Mouse (Mus musculus): ENCODE data around the gene Fam20a. TPM values are rescaled to one million over a fixed set of nuclear protein-coding genes. Genes with fewer than 3 reads are reported as not detected.

Fam20a gene
- polyA plus RNA-seq, 1 experiment from 2014 or later, result 7.8 TPM

DNA sequence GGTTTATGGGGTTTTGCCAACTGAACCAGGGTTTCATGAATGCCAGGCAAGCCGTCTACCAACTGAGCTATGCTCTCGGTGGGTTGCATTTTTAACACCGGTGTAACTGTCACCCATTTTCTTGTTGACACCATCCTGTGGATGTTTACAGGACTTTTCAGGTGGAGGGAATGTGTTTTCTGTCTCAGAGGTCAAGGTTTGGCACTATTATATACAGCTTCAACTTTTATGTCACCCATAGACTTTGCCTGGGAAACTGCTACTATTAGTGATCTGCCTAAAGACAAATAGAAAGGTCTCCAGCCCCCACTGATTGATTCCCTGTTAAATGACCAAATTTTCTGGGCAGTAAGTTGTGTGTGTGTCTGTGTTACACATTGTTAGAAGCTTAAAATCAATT lies 2.7 kb downstream of the Fam20a start:
- no peaks in the 10 kb centered on the region for H3K9me3 ChIP-seq (ENCODE audit: control insufficient read depth, low read length)
- H3K4me1 ChIP-seq (ENCODE audit: control insufficient read depth, insufficient read depth, low read length), result peaks cover 11% of the 10 kb centered on the region
- H3K4me2 ChIP-seq (ENCODE audit: low read depth, low read length), result no peak overlapping the region
- no peaks in the 10 kb centered on the region for H3K36me3 ChIP-seq (ENCODE audit: control insufficient read depth, insufficient read depth, low read length)
- no peak overlapping the region for H3K4me3 ChIP-seq (ENCODE audit: low read depth, low read length)
- 87% methylated on average over 3 of the region's 3 CpGs for WGBS
- no peak for ATAC-seq (ENCODE audit: low read depth)
- 0 out of 2 replicates have a peak, but pooled peaks cover 4% of the 10 kb centered on the region for H3K27me3 ChIP-seq (ENCODE audit: control insufficient read depth, insufficient read depth, low read length)
- H3K27ac ChIP-seq (ENCODE audit: low read depth, low read length), result no peak overlapping the region
- no peak overlapping the region for H3K9ac ChIP-seq (replicated peaks; ENCODE audit: low read depth, low read length)

DNA sequence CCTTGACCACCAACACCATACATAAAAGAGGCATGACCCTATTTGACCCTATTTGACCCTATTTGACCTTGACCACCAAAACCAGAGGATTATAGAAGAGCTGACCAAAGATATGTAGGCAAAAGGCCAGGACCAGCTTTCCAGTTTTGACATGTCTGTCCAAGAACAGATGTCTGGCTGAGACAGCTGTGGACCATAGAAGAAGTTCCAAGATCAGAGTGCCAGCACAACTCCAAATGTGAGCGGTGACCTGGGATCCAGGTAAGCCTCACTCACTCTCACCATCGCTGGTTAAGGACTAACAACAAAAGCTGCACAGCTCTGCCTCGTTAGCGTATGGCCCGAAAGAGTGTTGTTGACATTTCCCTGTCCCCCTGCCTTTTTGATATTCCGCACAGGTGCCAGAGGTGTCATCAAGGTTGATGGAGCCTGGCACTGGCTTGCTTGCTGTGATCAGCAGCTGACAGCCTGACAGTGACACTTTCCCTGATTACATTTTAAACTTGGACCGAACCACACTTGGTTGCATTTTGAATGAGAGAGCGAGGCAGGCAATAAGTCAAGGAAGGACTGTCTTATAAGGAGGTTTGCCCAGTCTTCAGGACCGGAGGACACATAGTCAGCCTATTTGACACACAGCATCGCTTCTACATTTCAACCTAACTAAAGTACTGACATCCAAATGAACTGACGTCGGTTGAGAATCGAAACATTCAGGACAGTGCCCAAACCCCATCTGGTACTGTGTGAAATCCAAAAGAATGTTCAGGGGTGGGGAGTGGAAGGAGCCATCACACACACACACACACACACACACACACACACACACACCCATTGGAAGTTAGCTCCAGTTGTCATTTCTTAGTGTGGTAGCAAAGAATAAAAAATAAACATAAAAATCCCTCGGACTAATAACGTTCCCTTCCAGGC lies 3.8 kb downstream of the Fam20a start:
- no peaks in the 10 kb centered on the region for H3K36me3 ChIP-seq (ENCODE audit: control insufficient read depth, insufficient read depth, low read length)
- ATAC-seq (ENCODE audit: low read depth), result no peak
- no peak overlapping the region for H3K4me2 ChIP-seq (ENCODE audit: low read depth, low read length)
- no peak overlapping the region for H3K9ac ChIP-seq (replicated peaks; ENCODE audit: low read depth, low read length)
- no peak overlapping the region for H3K27ac ChIP-seq (ENCODE audit: low read depth, low read length)
- peaks cover 15% of the 10 kb centered on the region for H3K4me1 ChIP-seq (ENCODE audit: control insufficient read depth, insufficient read depth, low read length)
- no peaks in the 10 kb centered on the region for H3K9me3 ChIP-seq (ENCODE audit: control insufficient read depth, low read length)
- WGBS, result 88% methylated on average over 15 of the region's 15 CpGs
- no peak overlapping the region for H3K4me3 ChIP-seq (ENCODE audit: low read depth, low read length)
- H3K27me3 ChIP-seq (ENCODE audit: control insufficient read depth, insufficient read depth, low read length), result 0 out of 2 replicates have a peak, but pooled peaks cover 4% of the 10 kb centered on the region

DNA sequence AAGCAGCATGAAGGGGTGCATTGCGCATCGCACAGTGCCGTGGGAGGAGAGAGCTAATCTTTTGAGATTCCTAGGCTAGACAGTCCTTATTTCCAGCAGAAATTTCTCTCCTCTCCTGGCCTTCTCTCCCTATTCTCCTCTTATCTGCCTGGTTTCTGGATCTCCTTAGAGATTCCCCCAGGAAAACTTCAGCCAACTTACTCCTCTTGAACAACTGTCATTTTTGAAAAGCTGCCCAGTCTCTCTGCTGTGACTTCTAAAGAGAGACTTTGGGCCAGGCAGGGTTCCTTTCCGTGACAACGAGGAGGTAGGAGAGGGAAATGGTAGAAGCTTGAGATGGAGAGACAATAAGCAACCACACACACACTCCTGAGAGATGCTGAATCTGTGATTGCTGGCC lies 4.6 kb downstream of the Fam20a start:
- no peaks in the 10 kb centered on the region for H3K9me3 ChIP-seq (ENCODE audit: control insufficient read depth, low read length)
- no peak overlapping the region for H3K4me3 ChIP-seq (ENCODE audit: low read depth, low read length)
- H3K9ac ChIP-seq (replicated peaks; ENCODE audit: low read depth, low read length), result no peak overlapping the region
- WGBS, result 85% methylated on average over 5 of the region's 5 CpGs
- no peak for ATAC-seq (ENCODE audit: low read depth)
- peaks cover 15% of the 10 kb centered on the region for H3K4me1 ChIP-seq (ENCODE audit: control insufficient read depth, insufficient read depth, low read length)
- H3K27me3 ChIP-seq (ENCODE audit: control insufficient read depth, insufficient read depth, low read length), result 0 out of 2 replicates have a peak, but pooled peaks cover 4% of the 10 kb centered on the region
- no peak overlapping the region for H3K4me2 ChIP-seq (ENCODE audit: low read depth, low read length)
- no peaks in the 10 kb centered on the region for H3K36me3 ChIP-seq (ENCODE audit: control insufficient read depth, insufficient read depth, low read length)
- H3K27ac ChIP-seq (ENCODE audit: low read depth, low read length), result no peak overlapping the region

DNA sequence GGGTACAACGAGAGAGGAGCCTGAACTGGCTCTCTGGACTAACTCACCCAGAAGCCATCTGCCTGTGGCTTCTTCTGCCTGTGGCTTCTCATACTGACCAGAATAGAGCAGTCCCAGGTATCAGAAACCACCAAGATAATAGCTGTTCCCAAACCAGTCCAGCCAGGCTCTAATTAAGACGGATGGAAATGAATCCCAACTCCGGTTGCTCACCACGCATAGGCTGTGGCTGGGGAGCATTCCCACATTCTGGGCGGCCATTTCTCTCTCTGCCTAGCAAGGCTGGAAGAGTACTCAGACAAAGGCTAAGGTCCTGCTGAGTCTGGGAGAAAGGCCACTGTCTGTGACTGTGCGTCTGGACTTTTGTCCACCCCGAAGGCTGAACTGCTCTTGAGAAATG lies 5.1 kb downstream of the Fam20a start:
- no peak overlapping the region for H3K4me3 ChIP-seq (ENCODE audit: low read depth, low read length)
- 0 out of 2 replicates have a peak, but pooled peaks cover 4% of the 10 kb centered on the region for H3K27me3 ChIP-seq (ENCODE audit: control insufficient read depth, insufficient read depth, low read length)
- H3K4me1 ChIP-seq (ENCODE audit: control insufficient read depth, insufficient read depth, low read length), result peaks cover 12% of the 10 kb centered on the region
- H3K36me3 ChIP-seq (ENCODE audit: control insufficient read depth, insufficient read depth, low read length), result no peaks in the 10 kb centered on the region
- H3K4me2 ChIP-seq (ENCODE audit: low read depth, low read length), result no peak overlapping the region
- no peaks in the 10 kb centered on the region for H3K9me3 ChIP-seq (ENCODE audit: control insufficient read depth, low read length)
- WGBS, result 71% methylated on average over 7 of the region's 7 CpGs
- no peak overlapping the region for H3K27ac ChIP-seq (ENCODE audit: low read depth, low read length)
- ATAC-seq (ENCODE audit: low read depth), result no peak
- no peak overlapping the region for H3K9ac ChIP-seq (replicated peaks; ENCODE audit: low read depth, low read length)

DNA sequence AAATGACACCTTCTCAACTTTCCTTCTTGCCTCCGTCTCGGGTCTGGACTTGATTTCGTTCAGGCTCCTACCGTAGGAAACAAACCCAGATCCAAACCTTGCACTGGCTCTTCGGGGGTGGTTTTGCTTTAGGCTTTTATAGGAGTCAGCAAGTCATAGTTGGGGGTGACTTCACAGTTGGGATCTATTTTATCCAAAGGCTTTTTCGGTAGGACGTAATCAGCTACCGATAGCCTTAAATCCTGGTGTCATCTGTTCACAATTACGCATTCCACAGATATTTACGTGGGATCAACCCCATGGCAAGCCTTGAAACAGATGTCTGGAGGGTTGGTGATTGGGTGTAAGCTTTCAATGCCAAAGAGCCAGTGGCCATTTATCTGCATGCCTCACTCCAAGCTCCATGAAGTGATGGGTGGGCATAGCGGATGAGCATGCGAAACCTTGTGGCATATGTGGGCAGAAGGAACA lies 6.7 kb downstream of the Fam20a start:
- H3K4me1 ChIP-seq (ENCODE audit: control insufficient read depth, insufficient read depth, low read length), result 0 out of 2 replicates have a peak, but pooled peaks cover 3% of the 10 kb centered on the region
- 88% methylated on average over 12 of the region's 12 CpGs for WGBS
- H3K4me3 ChIP-seq (ENCODE audit: low read depth, low read length), result no peak overlapping the region
- H3K27ac ChIP-seq (ENCODE audit: low read depth, low read length), result no peak overlapping the region
- no peaks in the 10 kb centered on the region for H3K9me3 ChIP-seq (ENCODE audit: control insufficient read depth, low read length)
- H3K36me3 ChIP-seq (ENCODE audit: control insufficient read depth, insufficient read depth, low read length), result no peaks in the 10 kb centered on the region
- no peaks in the 10 kb centered on the region for H3K27me3 ChIP-seq (ENCODE audit: control insufficient read depth, insufficient read depth, low read length)
- no peak overlapping the region for H3K9ac ChIP-seq (replicated peaks; ENCODE audit: low read depth, low read length)
- H3K4me2 ChIP-seq (ENCODE audit: low read depth, low read length), result no peak overlapping the region
- no peak for ATAC-seq (ENCODE audit: low read depth)

DNA sequence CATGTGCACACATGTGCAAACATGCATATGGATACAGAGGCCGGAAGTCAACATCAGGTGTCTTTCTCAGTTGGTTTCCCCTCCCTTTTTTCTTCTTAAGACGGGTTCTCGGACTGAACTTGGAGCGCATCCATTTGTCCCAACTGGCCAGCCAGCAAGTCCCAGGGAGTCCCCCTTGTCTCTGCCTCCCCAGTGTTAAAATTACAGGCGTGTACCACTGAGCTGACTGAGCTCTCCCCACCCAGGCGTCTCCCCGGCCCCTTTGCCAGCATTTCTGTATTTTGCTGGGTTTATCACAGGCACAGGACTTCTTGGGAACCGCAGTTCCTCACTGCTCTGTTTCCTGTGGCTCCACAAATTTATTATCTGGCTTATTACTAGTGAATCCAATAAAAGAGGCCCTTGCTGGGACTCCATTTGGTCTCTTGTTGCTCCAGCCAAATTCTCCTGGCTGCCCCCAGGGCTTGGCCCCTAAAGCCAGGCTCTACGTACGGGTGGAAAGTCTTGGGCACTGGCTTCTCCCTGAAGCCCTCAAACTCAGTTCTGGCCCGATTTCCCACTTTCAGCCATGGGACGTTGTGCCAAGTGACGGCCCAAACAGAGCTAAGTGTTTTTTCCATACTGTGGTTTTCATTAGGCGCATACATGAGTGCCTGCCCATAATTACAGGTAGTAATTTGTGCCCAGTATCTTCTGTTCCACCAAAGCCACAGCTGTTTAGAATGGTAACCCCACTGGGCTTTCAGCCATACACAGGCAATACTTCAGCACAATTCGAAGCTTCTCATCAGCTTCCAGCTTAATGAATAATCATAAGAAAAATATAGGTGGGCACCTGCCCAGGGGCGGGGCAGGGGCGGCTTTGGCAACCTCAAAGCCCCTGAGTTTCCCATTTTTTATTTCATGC lies 7.5 kb downstream of the Fam20a start:
- H3K27me3 ChIP-seq (ENCODE audit: control insufficient read depth, insufficient read depth, low read length), result no peaks in the 10 kb centered on the region
- H3K9me3 ChIP-seq (ENCODE audit: control insufficient read depth, low read length), result no peaks in the 10 kb centered on the region
- H3K27ac ChIP-seq (ENCODE audit: low read depth, low read length), result no peak overlapping the region
- H3K36me3 ChIP-seq (ENCODE audit: control insufficient read depth, insufficient read depth, low read length), result no peaks in the 10 kb centered on the region
- H3K4me1 ChIP-seq (ENCODE audit: control insufficient read depth, insufficient read depth, low read length), result 0 out of 2 replicates have a peak, but pooled peaks cover 3% of the 10 kb centered on the region
- no peak overlapping the region for H3K4me2 ChIP-seq (ENCODE audit: low read depth, low read length)
- 74% methylated on average over 17 of the region's 17 CpGs for WGBS
- no peak overlapping the region for H3K4me3 ChIP-seq (ENCODE audit: low read depth, low read length)
- H3K9ac ChIP-seq (replicated peaks; ENCODE audit: low read depth, low read length), result no peak overlapping the region
- no peak for ATAC-seq (ENCODE audit: low read depth)

DNA sequence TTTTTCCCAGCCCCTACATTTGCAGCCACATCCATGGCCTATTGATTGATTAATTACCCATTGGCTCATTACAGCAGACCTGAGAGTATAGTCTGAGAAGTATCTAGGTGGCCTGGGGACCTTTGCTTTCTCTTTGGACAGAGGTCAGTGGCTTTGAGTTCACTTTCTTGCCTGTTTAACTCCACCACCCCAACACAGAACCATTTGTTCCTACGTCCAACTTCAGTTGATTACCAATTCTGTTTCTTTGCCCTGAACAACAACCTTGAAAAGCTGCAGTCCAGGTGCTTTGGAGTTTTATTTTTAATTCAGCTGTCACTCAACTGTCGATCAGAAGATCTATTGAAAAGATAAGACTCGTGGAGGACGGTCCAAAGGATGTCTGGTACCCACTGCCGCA lies 12.6 kb downstream of the Fam20a start:
- Histone ChIP-seq H3K36me3 (ENCODE audit: control insufficient read depth, insufficient read depth, low read length) (no peaks in the 10 kb centered on the region), H3K9ac (replicated peaks; ENCODE audit: low read depth, low read length) (no peak overlapping the region), H3K27ac (ENCODE audit: low read depth, low read length) (no peak overlapping the region), H3K4me2 (ENCODE audit: low read depth, low read length) (no peak overlapping the region), H3K9me3 (ENCODE audit: control insufficient read depth, low read length) (no peaks in the 10 kb centered on the region), H3K4me1 (ENCODE audit: control insufficient read depth, insufficient read depth, low read length) (0 out of 2 replicates have a peak, but pooled peaks cover 3% of the 10 kb centered on the region), H3K4me3 (ENCODE audit: low read depth, low read length) (no peak overlapping the region), H3K27me3 (ENCODE audit: control insufficient read depth, insufficient read depth, low read length) (no peaks in the 10 kb centered on the region)
- no peak for ATAC-seq (ENCODE audit: low read depth)
- 90% methylated on average over 5 of the region's 5 CpGs for WGBS

DNA sequence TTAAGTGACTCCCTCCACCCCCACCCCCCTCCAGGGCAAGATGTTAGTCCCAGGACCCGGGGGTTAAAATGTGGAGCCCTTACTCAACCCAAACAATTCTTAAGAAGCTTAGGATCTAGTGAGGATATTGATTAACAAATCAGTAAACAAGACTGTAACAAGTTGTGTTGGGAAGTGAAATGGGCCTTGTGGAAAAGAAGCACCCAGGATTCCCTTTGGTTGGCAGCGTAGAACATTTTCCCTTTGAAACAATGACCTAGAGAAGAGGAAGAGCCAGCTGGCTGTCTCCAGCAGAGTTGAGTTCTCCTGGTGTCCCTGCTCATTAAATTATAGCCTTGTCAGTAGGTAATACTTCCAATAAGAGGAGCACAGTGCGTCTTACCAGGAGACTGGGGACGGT lies 13.3 kb downstream of the Fam20a start:
- H3K4me1 ChIP-seq (ENCODE audit: control insufficient read depth, insufficient read depth, low read length), result no peaks in the 10 kb centered on the region
- no peak overlapping the region for H3K9ac ChIP-seq (replicated peaks; ENCODE audit: low read depth, low read length)
- H3K4me3 ChIP-seq (ENCODE audit: low read depth, low read length), result no peak overlapping the region
- H3K27ac ChIP-seq (ENCODE audit: low read depth, low read length), result no peak overlapping the region
- ATAC-seq (ENCODE audit: low read depth), result no peak
- no peaks in the 10 kb centered on the region for H3K36me3 ChIP-seq (ENCODE audit: control insufficient read depth, insufficient read depth, low read length)
- H3K9me3 ChIP-seq (ENCODE audit: control insufficient read depth, low read length), result no peaks in the 10 kb centered on the region
- H3K27me3 ChIP-seq (ENCODE audit: control insufficient read depth, insufficient read depth, low read length), result no peaks in the 10 kb centered on the region
- WGBS, result 84% methylated on average over 4 of the region's 4 CpGs
- no peak overlapping the region for H3K4me2 ChIP-seq (ENCODE audit: low read depth, low read length)

All from neural tube, embryonic 14.5 days (tissue).